Mouse (Mus musculus): Measurements from ENCODE around the gene Fam155a. TPM values are rescaled to one million over a fixed set of nuclear protein-coding genes. Genes with fewer than 3 reads are reported as not detected.

The Fam155a gene
- polyA plus RNA-seq, 1 experiment, result not detected

DNA sequence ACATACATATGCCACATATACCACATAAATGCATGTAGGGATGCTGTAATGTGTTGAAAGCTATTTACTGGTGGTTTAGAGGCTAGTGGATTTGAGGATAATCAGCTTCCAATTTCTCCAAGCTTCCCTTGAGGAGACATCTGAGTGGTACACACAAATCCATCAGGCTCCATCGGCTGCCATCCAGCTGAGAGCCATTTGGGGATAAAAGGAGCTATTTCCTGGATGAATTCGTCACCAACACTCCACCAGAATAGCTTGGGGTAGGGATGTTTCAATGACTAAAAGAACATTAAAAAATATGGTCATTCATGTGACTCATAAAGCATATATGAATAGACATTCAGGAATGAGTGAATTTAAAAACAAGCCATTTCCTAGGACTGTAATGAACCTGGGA lies 478.4 kb downstream of the Fam155a start:
- no peaks in the 10 kb centered on the region for H3K36me3 ChIP-seq (ENCODE audit: control insufficient read depth, insufficient read depth)
- H3K4me3 ChIP-seq, result no peak overlapping the region
- TF ChIP-seq E2F4 (IDR thresholded peaks at IDR 0.05; ENCODE audit: insufficient read depth) (no peak), TCF3 (IDR thresholded peaks at IDR 0.05; ENCODE audit: insufficient read length, low read depth) (no peak), MYOD1 (IDR thresholded peaks at IDR 0.05; ENCODE audit: control insufficient read depth in 1 of 3, insufficient read length in 2 of 3, low read depth in 2 of 3) (no peak), MAX (IDR thresholded peaks at IDR 0.05; ENCODE audit: low read depth) (no peak), CEBPB (IDR thresholded peaks at IDR 0.05; ENCODE audit: insufficient read depth, poor library complexity, severe bottlenecking) (no peak), TCF12 (IDR thresholded peaks at IDR 0.05; ENCODE audit: insufficient read depth, poor library complexity, severe bottlenecking) (no peak), POLR2AphosphoS2 (IDR thresholded peaks at IDR 0.05; ENCODE audit: insufficient read length, low read depth) (no peak), MYOG (IDR thresholded peaks at IDR 0.05; ENCODE audit: control insufficient read depth in 1 of 3, insufficient read depth in 1 of 3, insufficient read length in 2 of 3, low read depth in 2 of 3) (no peak)
- H3K79me2 ChIP-seq (ENCODE audit: control insufficient read depth, insufficient read depth), result no peaks in the 10 kb centered on the region
- H3K27me3 ChIP-seq (ENCODE audit: control insufficient read depth, insufficient read depth, insufficient read length), result no peaks in the 10 kb centered on the region
- no peak overlapping the region for H3K4me2 ChIP-seq (ENCODE audit: low read depth)
- no peak overlapping the region for H3ac ChIP-seq (ENCODE audit: control insufficient read depth, insufficient read length)

DNA sequence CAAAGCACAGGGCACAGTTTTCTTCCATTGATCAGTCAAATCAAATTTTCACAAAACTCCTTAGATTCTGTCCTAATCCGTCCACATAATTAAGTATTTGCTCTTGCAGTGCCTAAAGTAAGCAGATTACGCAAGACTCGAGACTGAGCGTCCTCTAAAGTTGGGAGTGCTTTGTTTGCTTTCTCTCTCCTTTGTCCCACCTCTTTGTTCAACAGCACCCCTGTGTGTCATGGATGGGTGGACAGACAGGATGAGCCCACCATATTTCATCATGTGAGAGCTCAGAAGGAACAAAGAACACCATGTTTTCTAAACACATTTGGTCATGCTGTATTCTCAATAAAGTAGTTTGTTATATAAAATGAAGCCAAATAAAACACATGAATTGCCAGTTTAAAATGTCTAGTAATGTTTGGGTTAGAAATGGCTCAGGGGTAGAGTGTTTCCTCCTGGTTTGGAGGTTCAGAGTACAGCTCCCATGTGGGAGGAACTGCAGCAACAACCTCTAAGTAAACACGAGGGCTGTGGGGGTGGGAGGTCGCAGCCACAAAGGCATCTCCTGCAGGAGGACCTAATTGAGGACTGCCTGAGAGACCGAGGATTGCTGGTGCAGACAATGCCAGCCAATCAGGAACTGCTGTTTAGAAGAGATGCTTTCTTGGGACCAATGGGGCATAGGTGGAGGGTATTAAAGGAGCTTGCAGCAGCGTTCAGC lies 482.8 kb downstream of the Fam155a start:
- Histone ChIP-seq H3ac (ENCODE audit: control insufficient read depth, insufficient read length) (no peak overlapping the region), H3K4me2 (ENCODE audit: low read depth) (no peak overlapping the region), H3K36me3 (ENCODE audit: control insufficient read depth, insufficient read depth) (no peaks in the 10 kb centered on the region), H3K27me3 (ENCODE audit: control insufficient read depth, insufficient read depth, insufficient read length) (no peaks in the 10 kb centered on the region), H3K79me2 (ENCODE audit: control insufficient read depth, insufficient read depth) (no peaks in the 10 kb centered on the region), H3K4me3 (no peak overlapping the region)
- no peak for TF ChIP-seq TCF3 (IDR thresholded peaks at IDR 0.05; ENCODE audit: insufficient read length, low read depth)

DNA sequence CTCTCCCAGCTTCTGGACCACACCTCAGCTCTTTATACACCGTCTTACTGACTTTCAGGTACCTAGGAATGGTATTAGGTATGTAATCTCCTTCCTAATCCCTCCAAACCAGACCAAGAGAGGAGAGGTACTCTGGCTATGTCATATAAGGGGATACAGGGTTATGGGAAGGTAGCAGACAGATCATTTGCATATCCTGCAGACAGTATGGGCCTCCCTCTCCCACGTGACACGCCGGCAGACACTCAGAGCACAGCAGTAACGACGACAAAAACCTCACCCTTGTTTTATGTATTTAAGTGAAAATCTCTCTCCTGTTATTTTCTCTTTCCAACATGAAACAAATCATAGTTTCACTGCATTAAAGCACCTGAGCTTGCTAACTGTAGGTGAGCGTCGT lies 496.8 kb downstream of the Fam155a start:
- no peaks in the 10 kb centered on the region for H3K36me3 ChIP-seq (ENCODE audit: control insufficient read depth, insufficient read depth)
- no peak for TF ChIP-seq TCF3 (IDR thresholded peaks at IDR 0.05; ENCODE audit: insufficient read length, low read depth)
- H3K4me3 ChIP-seq, result no peak overlapping the region
- H3K79me2 ChIP-seq (ENCODE audit: control insufficient read depth, insufficient read depth), result no peaks in the 10 kb centered on the region
- no peaks in the 10 kb centered on the region for H3K27me3 ChIP-seq (ENCODE audit: control insufficient read depth, insufficient read depth, insufficient read length)
- H3ac ChIP-seq (ENCODE audit: control insufficient read depth, insufficient read length), result no peak overlapping the region
- no peak overlapping the region for H3K4me2 ChIP-seq (ENCODE audit: low read depth)

DNA sequence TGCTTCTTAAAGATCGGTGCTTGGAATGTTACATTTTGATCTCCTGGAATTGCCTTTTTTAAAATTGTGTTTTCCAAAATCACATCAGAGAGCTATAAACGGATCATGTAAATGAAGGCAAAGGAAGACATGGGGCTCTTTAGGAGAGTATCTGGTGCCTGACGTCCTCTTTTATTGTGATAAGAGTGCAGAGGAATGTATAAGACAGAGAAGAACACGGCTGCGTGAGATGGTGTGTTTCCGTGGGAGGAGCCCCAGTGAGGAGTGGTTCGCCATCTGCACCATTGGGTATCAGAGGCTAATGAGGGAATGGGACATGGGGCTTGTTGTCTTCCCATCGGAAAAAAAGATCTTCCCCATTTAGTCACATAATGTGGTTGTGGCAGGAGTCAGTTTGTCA lies 506.6 kb downstream of the Fam155a start:
- Histone ChIP-seq H3K4me3 (no peak overlapping the region), H3ac (ENCODE audit: control insufficient read depth, insufficient read length) (no peak overlapping the region), H3K4me2 (ENCODE audit: low read depth) (no peak overlapping the region), H3K79me2 (ENCODE audit: control insufficient read depth, insufficient read depth) (no peaks in the 10 kb centered on the region), H3K36me3 (ENCODE audit: control insufficient read depth, insufficient read depth) (no peaks in the 10 kb centered on the region), H3K27me3 (ENCODE audit: control insufficient read depth, insufficient read depth, insufficient read length) (no peaks in the 10 kb centered on the region)
- TF ChIP-seq POLR2A (IDR thresholded peaks at IDR 0.05; ENCODE audit: insufficient read length, low read depth) (no peak), MAX (IDR thresholded peaks at IDR 0.05; ENCODE audit: low read depth) (no peak), POLR2AphosphoS2 (IDR thresholded peaks at IDR 0.05; ENCODE audit: insufficient read length, low read depth) (no peak), TCF12 (IDR thresholded peaks at IDR 0.05; ENCODE audit: insufficient read depth, poor library complexity, severe bottlenecking) (no peak), MYOD1 (IDR thresholded peaks at IDR 0.05; ENCODE audit: control insufficient read depth in 1 of 3, insufficient read length in 2 of 3, low read depth in 2 of 3) (no peak), MYOG (IDR thresholded peaks at IDR 0.05; ENCODE audit: control insufficient read depth in 1 of 3, insufficient read depth in 1 of 3, insufficient read length in 2 of 3, low read depth in 2 of 3) (no peak), SRF (IDR thresholded peaks at IDR 0.05; ENCODE audit: control insufficient read depth, insufficient read length, low read depth) (no peak), REST (IDR thresholded peaks at IDR 0.05; ENCODE audit: insufficient read depth, insufficient read length) (no peak), E2F4 (IDR thresholded peaks at IDR 0.05; ENCODE audit: insufficient read depth) (no peak), USF1 (IDR thresholded peaks at IDR 0.05; ENCODE audit: low read depth) (no peak), CEBPB (IDR thresholded peaks at IDR 0.05; ENCODE audit: insufficient read depth, poor library complexity, severe bottlenecking) (no peak), TCF3 (IDR thresholded peaks at IDR 0.05; ENCODE audit: insufficient read length, low read depth) (no peak)

DNA sequence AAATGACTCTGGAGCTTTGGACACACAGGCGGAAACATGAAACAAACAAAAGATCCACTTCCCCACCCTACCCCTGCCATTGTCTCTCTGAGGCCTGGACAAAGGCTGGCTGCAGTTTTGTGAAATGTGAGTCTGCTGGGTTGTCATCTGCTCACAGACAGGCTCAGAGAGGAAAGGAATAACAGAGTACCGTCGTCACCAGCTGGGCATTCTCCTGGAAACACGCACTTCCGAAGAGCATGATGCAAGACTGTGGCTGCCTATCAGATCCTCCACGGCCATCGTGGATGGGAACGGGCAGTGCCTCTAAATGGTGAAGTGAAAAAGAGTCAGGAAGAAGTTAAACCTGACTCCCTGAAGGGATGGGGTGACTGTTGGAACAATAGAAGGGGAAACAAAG lies 509.4 kb downstream of the Fam155a start:
- no peak overlapping the region for H3K4me3 ChIP-seq
- no peak overlapping the region for H3K4me2 ChIP-seq (ENCODE audit: low read depth)
- no peaks in the 10 kb centered on the region for H3K27me3 ChIP-seq (ENCODE audit: control insufficient read depth, insufficient read depth, insufficient read length)
- H3K79me2 ChIP-seq (ENCODE audit: control insufficient read depth, insufficient read depth), result no peaks in the 10 kb centered on the region
- no peaks in the 10 kb centered on the region for H3K36me3 ChIP-seq (ENCODE audit: control insufficient read depth, insufficient read depth)
- no peak overlapping the region for H3ac ChIP-seq (ENCODE audit: control insufficient read depth, insufficient read length)
- TF ChIP-seq MYOD1 (IDR thresholded peaks at IDR 0.05; ENCODE audit: control insufficient read depth in 1 of 3, insufficient read length in 2 of 3, low read depth in 2 of 3) (no peak), POLR2A (IDR thresholded peaks at IDR 0.05; ENCODE audit: insufficient read length, low read depth) (no peak), REST (IDR thresholded peaks at IDR 0.05; ENCODE audit: insufficient read depth, insufficient read length) (no peak), TCF12 (IDR thresholded peaks at IDR 0.05; ENCODE audit: insufficient read depth, poor library complexity, severe bottlenecking) (no peak), E2F4 (IDR thresholded peaks at IDR 0.05; ENCODE audit: insufficient read depth) (no peak), POLR2AphosphoS2 (IDR thresholded peaks at IDR 0.05; ENCODE audit: insufficient read length, low read depth) (no peak), USF1 (IDR thresholded peaks at IDR 0.05; ENCODE audit: low read depth) (no peak), CEBPB (IDR thresholded peaks at IDR 0.05; ENCODE audit: insufficient read depth, poor library complexity, severe bottlenecking) (no peak), MAX (IDR thresholded peaks at IDR 0.05; ENCODE audit: low read depth) (no peak), TCF3 (IDR thresholded peaks at IDR 0.05; ENCODE audit: insufficient read length, low read depth) (no peak), MYOG (IDR thresholded peaks at IDR 0.05; ENCODE audit: control insufficient read depth in 1 of 3, insufficient read depth in 1 of 3, insufficient read length in 2 of 3, low read depth in 2 of 3) (no peak), SRF (IDR thresholded peaks at IDR 0.05; ENCODE audit: control insufficient read depth, insufficient read length, low read depth) (no peak)

Data from myocyte (in vitro differentiated cells).